1 mouse cellular context compared by ENCODE assay signal in genomic region chr11:97659990-97660714, GRCm38 (mm10).
A peak's percentile ranks its signal among the peaks of the same experiment; 100 is the strongest.
TF ChIP-seq lines count a peak whose summit lies in the region.

No protein-coding gene starts in this region.

TF ChIP-seq in myocyte, 11 proteins besides CTCF, POLR2A, EP300 and RAD21:
- TF ChIP-seq USF1 (IDR thresholded peaks at IDR 0.05; ENCODE audit: low read depth) (no peak), MAX (IDR thresholded peaks at IDR 0.05; ENCODE audit: low read depth) (no peak), MYOG (IDR thresholded peaks at IDR 0.05; ENCODE audit: control insufficient read depth in 1 of 3, insufficient read depth in 1 of 3, insufficient read length in 2 of 3, low read depth in 2 of 3) (peak in 1 of 3 experiments; percentile 39), POLR2AphosphoS2 (IDR thresholded peaks at IDR 0.05; ENCODE audit: insufficient read length, low read depth) (peak; percentile 61), TCF3 (IDR thresholded peaks at IDR 0.05; ENCODE audit: insufficient read length, low read depth) (no peak)
